Mouse (Mus musculus) megakaryocyte, embryonic 14.5 days (primary cell): ENCODE measurements around the gene Rcor1.

Experiments used
- FLI1 ChIP-seq: IDR thresholded peaks from 2 replicates; pipeline ENCODE4 v1.6.1; 2012; ENCODE audit warnings: low read length, inconsistent platforms, mixed read lengths
- GATA1 ChIP-seq: IDR thresholded peaks from 3 replicates; pipeline ENCODE4 v1.6.1; 2012; ENCODE audit warnings: mixed read lengths, low read length, inconsistent platforms, borderline replicate concordance

- TF ChIP-seq GATA1: no peak
- no peak for TF ChIP-seq FLI1
Observed at GRCm38 (mm10) chr12:111000956-111001355, 38.2 kb upstream of the Rcor1 start.
